Mouse (Mus musculus): ENCODE measurements around the gene Eps15. TPM values are rescaled to one million over a fixed set of nuclear protein-coding genes. Genes with fewer than 3 reads are reported as not detected.
A peak's percentile ranks its signal among the peaks of the same experiment; 100 is the strongest.

Eps15 gene
- polyA plus RNA-seq, 1 experiment from 2014 or later = 49.3 TPM

DNA sequence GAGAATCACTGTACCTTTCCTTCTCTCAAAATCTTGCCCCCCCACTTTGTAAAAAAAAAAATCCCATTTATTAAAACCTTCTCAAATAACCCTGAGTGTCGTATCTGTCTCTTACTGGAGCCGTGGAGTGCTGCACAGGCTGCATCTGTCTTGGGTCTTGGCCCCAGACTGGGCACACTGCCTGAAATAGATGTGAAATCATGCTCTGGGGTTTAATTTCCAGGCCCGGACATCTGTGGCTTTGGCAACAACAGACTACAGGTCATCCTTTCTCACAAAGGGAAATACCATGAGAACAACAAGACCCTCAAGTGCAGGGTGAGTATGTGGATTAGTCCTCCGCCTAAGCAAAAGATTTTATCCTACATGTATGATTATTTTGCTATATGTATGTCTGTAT is 38.1 kb upstream of the Eps15 start:
- H3K9me3 ChIP-seq (ENCODE audit: low read depth, low read length) = no peaks in the 10 kb centered on the region
- 38% methylated on average over 4 of the region's 4 CpGs for WGBS

GRCm38 (mm10) chr4:109244506-109244905 is 35.6 kb upstream of the Eps15 start:
- H3K27me3 ChIP-seq (ENCODE audit: insufficient read depth, low read length) = no peaks in the 10 kb centered on the region
- H3K36me3 ChIP-seq (ENCODE audit: insufficient read depth) = no peaks in the 10 kb centered on the region
- no peaks in the 10 kb centered on the region for H3K4me1 ChIP-seq (ENCODE audit: insufficient read depth)
- no peak overlapping the region for H3K4me2 ChIP-seq
- H3K9me3 ChIP-seq (ENCODE audit: low read depth, low read length) = no peaks in the 10 kb centered on the region
- ATAC-seq (ENCODE audit: insufficient read depth) = no peak
- H3K27ac ChIP-seq (ENCODE audit: low read depth) = no peak overlapping the region
- DNase-seq = no peak
- no peak overlapping the region for H3K4me3 ChIP-seq (ENCODE audit: low read depth, low read length)
- 75% methylated on average over 7 of the region's 7 CpGs for WGBS
- TF ChIP-seq CTCF (IDR thresholded peaks at IDR 0.05; ENCODE audit: low read depth) = no peak
- no peak overlapping the region for H3K9ac ChIP-seq

More for the DNA sequence above, 38.1 kb upstream of the Eps15 start:
- Histone ChIP-seq H3K36me3 (ENCODE audit: insufficient read depth) (no peaks in the 10 kb centered on the region), H3K4me3 (ENCODE audit: low read depth, low read length) (no peak overlapping the region), H3K4me2 (no peak overlapping the region), H3K4me1 (ENCODE audit: insufficient read depth) (no peaks in the 10 kb centered on the region), H3K27me3 (ENCODE audit: insufficient read depth, low read length) (no peaks in the 10 kb centered on the region), H3K27ac (ENCODE audit: low read depth) (no peak overlapping the region), H3K9ac (no peak overlapping the region)
- no peak for TF ChIP-seq CTCF (IDR thresholded peaks at IDR 0.05; ENCODE audit: low read depth)
- peak; percentile 80 for DNase-seq
- peak; percentile 83; the same call in 1 of the 2 replicates for ATAC-seq (ENCODE audit: insufficient read depth)

DNA sequence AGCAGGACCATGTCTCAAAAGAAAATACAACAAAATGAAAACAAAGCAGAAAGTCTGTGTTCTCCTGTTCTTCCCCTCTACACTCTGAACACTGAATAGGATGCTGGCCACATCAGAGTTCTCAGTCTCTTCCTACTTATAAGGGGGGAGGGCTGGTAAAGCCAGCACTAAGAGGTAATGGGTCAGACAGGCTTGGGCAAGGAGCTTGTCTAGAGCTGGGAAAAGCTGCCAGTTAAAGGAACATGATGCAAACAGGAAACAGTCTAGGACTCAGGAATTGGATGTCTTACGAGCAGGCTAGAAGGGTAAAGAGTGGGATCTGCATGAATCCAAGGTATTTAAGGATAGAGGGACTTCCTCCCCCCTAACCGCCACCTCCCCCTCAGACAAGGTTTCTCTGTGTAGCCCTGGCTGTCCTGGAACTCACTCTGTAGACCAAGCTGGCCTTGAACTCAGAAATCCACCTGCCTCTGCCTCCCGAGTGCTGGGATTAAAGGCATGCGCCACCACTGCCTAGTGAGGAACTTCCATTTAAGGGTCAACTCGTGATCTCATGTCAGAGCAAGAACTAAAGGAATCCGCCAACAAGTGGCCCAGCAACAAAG is 35.0 kb upstream of the Eps15 start:
- no peaks in the 10 kb centered on the region for H3K4me1 ChIP-seq (ENCODE audit: insufficient read depth)
- ATAC-seq (ENCODE audit: insufficient read depth) (no peak), DNase-seq (no peak)
- no peaks in the 10 kb centered on the region for H3K9me3 ChIP-seq (ENCODE audit: low read depth, low read length)
- no peak overlapping the region for H3K4me2 ChIP-seq
- no peak overlapping the region for H3K4me3 ChIP-seq (ENCODE audit: low read depth, low read length)
- H3K27ac ChIP-seq (ENCODE audit: low read depth) = no peak overlapping the region
- no peak for TF ChIP-seq CTCF (IDR thresholded peaks at IDR 0.05; ENCODE audit: low read depth)
- H3K9ac ChIP-seq = no peak overlapping the region
- H3K27me3 ChIP-seq (ENCODE audit: insufficient read depth, low read length) = no peaks in the 10 kb centered on the region
- 71% methylated on average over 6 of the region's 6 CpGs for WGBS
- no peaks in the 10 kb centered on the region for H3K36me3 ChIP-seq (ENCODE audit: insufficient read depth)

GRCm38 (mm10) chr4:109251605-109252004 is 28.5 kb upstream of the Eps15 start:
- peak; percentile 49 for TF ChIP-seq CTCF (IDR thresholded peaks at IDR 0.05; ENCODE audit: low read depth)
- Histone ChIP-seq H3K4me2 (no peak overlapping the region), H3K4me3 (ENCODE audit: low read depth, low read length) (no peak overlapping the region), H3K27ac (ENCODE audit: low read depth) (no peak overlapping the region), H3K9ac (no peak overlapping the region), H3K36me3 (ENCODE audit: insufficient read depth) (no peaks in the 10 kb centered on the region), H3K9me3 (ENCODE audit: low read depth, low read length) (no peaks in the 10 kb centered on the region), H3K4me1 (ENCODE audit: insufficient read depth) (0 out of 2 replicates have a peak, but pooled peaks cover 4% of the 10 kb centered on the region), H3K27me3 (ENCODE audit: insufficient read depth, low read length) (no peaks in the 10 kb centered on the region)
- ATAC-seq (ENCODE audit: insufficient read depth) (no peak), DNase-seq (peak; percentile 36)
- WGBS = 38% methylated on average over 3 of the region's 3 CpGs

DNA sequence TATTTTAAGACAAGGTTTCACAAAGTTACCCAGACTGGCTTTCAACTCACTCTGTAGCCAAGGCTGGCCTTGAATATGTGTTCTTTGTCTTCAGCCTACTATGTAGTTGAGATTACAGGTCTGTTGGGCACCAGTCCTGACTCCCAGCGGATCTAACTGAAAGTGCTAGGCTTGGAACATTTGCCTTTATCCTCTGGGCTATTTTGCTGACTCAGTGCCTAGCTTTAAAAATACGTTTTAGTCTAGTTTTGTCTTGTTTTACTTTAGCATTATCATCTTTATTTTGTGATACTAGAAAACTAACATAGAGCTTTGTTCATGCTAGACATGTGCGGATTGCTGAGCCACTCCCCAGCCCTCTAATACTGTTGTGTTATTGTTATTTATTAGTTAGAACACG is 27.9 kb upstream of the Eps15 start:
- H3K9me3 ChIP-seq (ENCODE audit: low read depth, low read length) = no peaks in the 10 kb centered on the region
- no peaks in the 10 kb centered on the region for H3K27me3 ChIP-seq (ENCODE audit: insufficient read depth, low read length)
- ATAC-seq (ENCODE audit: insufficient read depth) (no peak), DNase-seq (no peak)
- no peak for TF ChIP-seq CTCF (IDR thresholded peaks at IDR 0.05; ENCODE audit: low read depth)
- no peaks in the 10 kb centered on the region for H3K36me3 ChIP-seq (ENCODE audit: insufficient read depth)
- H3K9ac ChIP-seq = no peak overlapping the region
- H3K4me3 ChIP-seq (ENCODE audit: low read depth, low read length) = no peak overlapping the region
- H3K4me2 ChIP-seq = no peak overlapping the region
- H3K4me1 ChIP-seq (ENCODE audit: insufficient read depth) = 0 out of 2 replicates have a peak, but pooled peaks cover 4% of the 10 kb centered on the region
- WGBS = 76% methylated on average over 4 of the region's 4 CpGs
- no peak overlapping the region for H3K27ac ChIP-seq (ENCODE audit: low read depth)

GRCm38 (mm10) chr4:109253664-109254151 is 26.4 kb upstream of the Eps15 start:
- Histone ChIP-seq H3K4me2 (0 out of 2 replicates have a peak overlapping the region, but pooled peaks have one; percentile 3), H3K9me3 (ENCODE audit: low read depth, low read length) (no peaks in the 10 kb centered on the region), H3K4me1 (ENCODE audit: insufficient read depth) (0 out of 2 replicates have a peak, but pooled peaks cover 4% of the 10 kb centered on the region), H3K27ac (ENCODE audit: low read depth) (peak overlapping the region; percentile 13; the same call in 1 of the 2 replicates), H3K27me3 (ENCODE audit: insufficient read depth, low read length) (no peaks in the 10 kb centered on the region), H3K36me3 (ENCODE audit: insufficient read depth) (no peaks in the 10 kb centered on the region), H3K9ac (no peak overlapping the region), H3K4me3 (ENCODE audit: low read depth, low read length) (no peak overlapping the region)
- DNase-seq (peak; percentile 56), ATAC-seq (ENCODE audit: insufficient read depth) (peak; percentile 66; the same call in 1 of the 2 replicates)
- no peak for TF ChIP-seq CTCF (IDR thresholded peaks at IDR 0.05; ENCODE audit: low read depth)
- WGBS = 41% methylated on average over 11 of the region's 11 CpGs

GRCm38 (mm10) chr4:109254511-109254910 is 25.6 kb upstream of the Eps15 start:
- 77% methylated on average over 5 of the region's 5 CpGs for WGBS
- Histone ChIP-seq H3K4me2 (no peak overlapping the region), H3K36me3 (ENCODE audit: insufficient read depth) (no peaks in the 10 kb centered on the region), H3K4me3 (ENCODE audit: low read depth, low read length) (no peak overlapping the region), H3K9ac (no peak overlapping the region), H3K27ac (ENCODE audit: low read depth) (peak overlapping the region; percentile 46; the same call in 1 of the 2 replicates), H3K27me3 (ENCODE audit: insufficient read depth, low read length) (no peaks in the 10 kb centered on the region), H3K9me3 (ENCODE audit: low read depth, low read length) (no peaks in the 10 kb centered on the region), H3K4me1 (ENCODE audit: insufficient read depth) (0 out of 2 replicates have a peak, but pooled peaks cover 4% of the 10 kb centered on the region)
- DNase-seq (no peak), ATAC-seq (ENCODE audit: insufficient read depth) (no peak)
- no peak for TF ChIP-seq CTCF (IDR thresholded peaks at IDR 0.05; ENCODE audit: low read depth)
